Mouse (Mus musculus): ENCODE results near the gene Pibf1.

DNA sequence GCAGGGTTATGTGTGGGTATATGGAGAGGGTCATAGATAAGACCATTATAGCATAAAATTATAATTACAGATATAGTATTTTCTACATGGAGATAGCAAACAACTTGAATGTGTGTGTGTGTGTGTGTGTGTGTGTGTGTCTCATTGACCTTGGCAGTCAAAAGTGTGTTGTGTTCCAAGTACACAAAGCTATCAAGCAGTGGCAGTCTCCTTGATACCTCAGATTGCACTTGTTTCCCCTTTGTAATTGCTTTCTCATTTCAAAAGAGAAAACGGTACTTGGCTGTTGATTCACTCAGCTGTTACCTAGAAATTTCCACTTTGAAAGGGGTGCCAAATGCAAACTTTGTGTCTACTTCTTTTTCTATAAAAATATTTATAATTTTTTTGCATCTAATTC is 28.3 kb downstream of the Pibf1 start:
- TF ChIP-seq CTCF (IDR thresholded peaks at IDR 0.05; ENCODE audit: insufficient read depth, low read length) (no peak), POLR2A (IDR thresholded peaks at IDR 0.05; ENCODE audit: borderline replicate concordance, extremely low read depth, low read depth, low read length) (no peak)

Data from lung, adult 2 months (tissue).